ENCODE assay signal across 26 mouse cellular contexts in the genomic region with DNA sequence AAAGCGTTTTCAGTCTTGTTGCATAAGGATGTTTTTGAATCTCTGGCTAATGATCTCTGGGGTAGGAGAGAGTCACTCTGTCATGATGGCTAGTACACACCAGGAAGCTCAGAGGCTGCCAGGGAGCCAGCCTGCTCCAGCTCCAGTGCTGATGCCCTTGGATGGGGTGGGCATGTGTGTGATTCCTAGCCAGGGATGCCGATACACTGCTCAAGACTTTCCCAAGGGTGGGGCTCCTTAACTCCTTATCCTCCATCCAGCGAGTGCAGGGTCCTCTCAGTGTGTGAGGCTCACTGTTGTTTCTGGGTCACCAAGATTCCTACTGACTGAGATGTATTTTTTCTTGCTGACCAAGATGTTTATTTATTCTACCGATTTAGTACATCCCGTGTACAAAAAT.
A peak's percentile ranks its signal among the peaks of the same experiment; 100 is the strongest.
DNase-seq lines count a peak whose midpoint lies in the region; ATAC-seq lines count a peak whose summit lies in the region.
"Had no signal": no experiment of that assay in that cellular context is flagged by ENCODE, and none has a peak within 500 bp of the region (broad histone marks: within the 10 kb centered on the region; RNA-seq: fewer than 3 reads in every experiment).

No protein-coding gene starts in this region.

- H3K9ac ChIP-seq in hindbrain, embryonic 15.5 days, result no peak overlapping the region
- H3K9ac ChIP-seq in hindbrain, embryonic 13.5 days, result no peak overlapping the region
- no peak overlapping the region for H3K9ac ChIP-seq in neural tube, embryonic 14.5 days (replicated peaks; ENCODE audit: low read depth, low read length)
- H3K9ac ChIP-seq: embryonic facial prominence, embryonic 13.5 days; embryonic facial prominence, embryonic 15.5 days; forebrain, embryonic 12.5 days had no signal

- H3K27ac ChIP-seq in hindbrain, embryonic 15.5 days (replicated peaks), result no peak overlapping the region
- H3K27ac ChIP-seq in hindbrain, embryonic 13.5 days, result no peak overlapping the region
- H3K27ac ChIP-seq in neural tube, embryonic 14.5 days (ENCODE audit: low read depth, low read length), result no peak overlapping the region
- H3K27ac ChIP-seq: embryonic facial prominence, embryonic 13.5 days; embryonic facial prominence, embryonic 15.5 days; forebrain, embryonic 10.5 days; forebrain, embryonic 12.5 days had no signal

- H3K27me3 ChIP-seq in hindbrain, embryonic 15.5 days, result no peaks in the 10 kb centered on the region
- no peaks in the 10 kb centered on the region for H3K27me3 ChIP-seq in hindbrain, embryonic 13.5 days
- H3K27me3 ChIP-seq in neural tube, embryonic 14.5 days (ENCODE audit: control insufficient read depth, insufficient read depth, low read length), result no peaks in the 10 kb centered on the region
- H3K27me3 ChIP-seq: CH12.LX; embryonic facial prominence, embryonic 13.5 days; embryonic facial prominence, embryonic 15.5 days; forebrain, embryonic 12.5 days had no signal

- no peak overlapping the region for H3K4me2 ChIP-seq in hindbrain, embryonic 15.5 days
- no peak overlapping the region for H3K4me2 ChIP-seq in hindbrain, embryonic 13.5 days
- H3K4me2 ChIP-seq in neural tube, embryonic 14.5 days (ENCODE audit: low read depth, low read length), result no peak overlapping the region
- H3K4me2 ChIP-seq: embryonic facial prominence, embryonic 13.5 days; embryonic facial prominence, embryonic 15.5 days; forebrain, embryonic 12.5 days had no signal

- peak; percentile 1 for DNase-seq in embryo, embryonic 10.5 days (ENCODE audit: low spot score)
- DNase-seq in embryo, embryonic 10 days (ENCODE audit: low spot score), result no peak
- no peak for DNase-seq in neural tube, embryonic 10.5 days (ENCODE audit: extremely low spot score, low spot score)
- peak; percentile 9 for DNase-seq in MN1 (ENCODE audit: low spot score)
- DNase-seq: adrenal gland, adult 2 months; adrenal gland, postnatal 10 days; adrenal gland, postnatal 25 days; B cell, adult 2 months; cerebellum, adult 11 months; cerebellum, adult 18-20 months; cerebellum, adult 8-10 months; cerebellum, adult 9-11 months; cerebellum, postnatal 36 days had no signal

- no peaks in the 10 kb centered on the region for H3K9me3 ChIP-seq in hindbrain, embryonic 15.5 days
- no peaks in the 10 kb centered on the region for H3K9me3 ChIP-seq in hindbrain, embryonic 13.5 days
- H3K9me3 ChIP-seq in neural tube, embryonic 14.5 days (ENCODE audit: control insufficient read depth, low read length), result no peaks in the 10 kb centered on the region
- H3K9me3 ChIP-seq: embryonic facial prominence, embryonic 13.5 days; embryonic facial prominence, embryonic 15.5 days; forebrain, embryonic 10.5 days; forebrain, embryonic 12.5 days had no signal

- no peaks in the 10 kb centered on the region for H3K36me3 ChIP-seq in hindbrain, embryonic 15.5 days
- no peaks in the 10 kb centered on the region for H3K36me3 ChIP-seq in hindbrain, embryonic 13.5 days
- no peaks in the 10 kb centered on the region for H3K36me3 ChIP-seq in neural tube, embryonic 14.5 days (ENCODE audit: control insufficient read depth, insufficient read depth, low read length)
- H3K36me3 ChIP-seq: embryonic facial prominence, embryonic 13.5 days; embryonic facial prominence, embryonic 15.5 days; forebrain, embryonic 10.5 days; forebrain, embryonic 12.5 days; G1E had no signal

- 0 out of 2 replicates have a peak, but pooled peaks have one; percentile 28 for ATAC-seq in hindbrain, embryonic 15.5 days (ENCODE audit: low FRiP score, low read depth)
- ATAC-seq in hindbrain, embryonic 13.5 days (ENCODE audit: low FRiP score), result no peak
- 0 out of 2 replicates have a peak, but pooled peaks have one; percentile 51 for ATAC-seq in neural tube, embryonic 14.5 days (ENCODE audit: low read depth)
- ATAC-seq: CD4-positive, CD25-positive, alpha-beta regulatory T cell, adult 4 months; forebrain, embryonic 14.5 days; forebrain, embryonic 16.5 days had no signal

- peaks cover 11% of the 10 kb centered on the region for H3K4me1 ChIP-seq in hindbrain, embryonic 15.5 days (replicated peaks)
- peaks cover 10% of the 10 kb centered on the region for H3K4me1 ChIP-seq in hindbrain, embryonic 13.5 days (replicated peaks)
- H3K4me1 ChIP-seq in neural tube, embryonic 14.5 days (ENCODE audit: control insufficient read depth, insufficient read depth, low read length), result no peaks in the 10 kb centered on the region
- H3K4me1 ChIP-seq: embryonic facial prominence, embryonic 13.5 days; embryonic facial prominence, embryonic 15.5 days; forebrain, embryonic 10.5 days had no signal

- H3K4me3 ChIP-seq in hindbrain, embryonic 15.5 days, result no peak overlapping the region
- H3K4me3 ChIP-seq in hindbrain, embryonic 13.5 days, result no peak overlapping the region
- H3K4me3 ChIP-seq in neural tube, embryonic 14.5 days (ENCODE audit: low read depth, low read length), result no peak overlapping the region
- H3K4me3 ChIP-seq: embryonic facial prominence, embryonic 13.5 days; embryonic facial prominence, embryonic 15.5 days; erythroblast, embryonic 14.5 days; forebrain, embryonic 10.5 days; forebrain, embryonic 12.5 days had no signal

- WGBS in hindbrain, embryonic 15.5 days, result 71% methylated on average over 5 of the region's 5 CpGs
- WGBS in hindbrain, embryonic 13.5 days, result 66% methylated on average over 5 of the region's 5 CpGs
- 70% methylated on average over 5 of the region's 5 CpGs for WGBS in neural tube, embryonic 14.5 days

Comparison
In these comparisons a context has a peak if more than half of its experiments do, and no peak if none do; other contexts are left out.
1. DNase-seq: peak in embryo, embryonic 10.5 days (single experiment) and MN1 (single experiment); none in embryo, embryonic 10 days (single experiment) and neural tube, embryonic 10.5 days (single experiment).